Mouse (Mus musculus) frontal cortex, adult 2 months (tissue): ENCODE results near the gene Ppp2r5c. TPM values are rescaled to one million over a fixed set of nuclear protein-coding genes. Genes with fewer than 3 reads are reported as not detected.

Experiments
- DNase-seq, 2 experiments: peaks; one replicate each; pipeline ENCODE4 v3.0.0; 2022; ENCODE audit warnings: low spot score in 1 of 2; ENCODE audit errors: extremely low spot score in 1 of 2
- polyA plus RNA-seq: library from polyadenylated mRNA; depleted of rRNA; stranded (reverse); fragments of >200 nt; gene quantifications from 2 replicates; pipeline ENCODE4 v1.2.3, GENCODE M21; 2012

Ppp2r5c gene
- polyA plus RNA-seq, 1 experiment: 170 TPM

GRCm38 (mm10) chr12:110508680-110509079, 61.8 kb downstream of the Ppp2r5c start:
- DNase-seq: no peak

GRCm38 (mm10) chr12:110510171-110510871, 63.4 kb downstream of the Ppp2r5c start:
- DNase-seq: peak in 1 of 2 experiments; percentile 66

- DNase-seq: no peak
These were observed 64.3 kb downstream of the Ppp2r5c start for GRCm38 (mm10) chr12:110511201-110511600.

GRCm38 (mm10) chr12:110511856-110512433, 65.0 kb downstream of the Ppp2r5c start:
- no peak for DNase-seq

- DNase-seq: no peak
These were observed 66.0 kb downstream of the Ppp2r5c start for GRCm38 (mm10) chr12:110512884-110513283.

GRCm38 (mm10) chr12:110515676-110516075, 68.8 kb downstream of the Ppp2r5c start:
- no peak for DNase-seq

- no peak for DNase-seq
These were observed 73.5 kb downstream of the Ppp2r5c start for GRCm38 (mm10) chr12:110520236-110520987.

GRCm38 (mm10) chr12:110523526-110523925, 76.6 kb downstream of the Ppp2r5c start:
- DNase-seq: no peak

- no peak for DNase-seq
These were observed 85.8 kb downstream of the Ppp2r5c start for GRCm38 (mm10) chr12:110532711-110533110.

- DNase-seq: no peak
These were observed 86.2 kb downstream of the Ppp2r5c start for GRCm38 (mm10) chr12:110533151-110533550.

GRCm38 (mm10) chr12:110533832-110534231, 86.9 kb downstream of the Ppp2r5c start:
- DNase-seq: no peak

GRCm38 (mm10) chr12:110535361-110535760, 88.4 kb downstream of the Ppp2r5c start:
- DNase-seq: no peak

GRCm38 (mm10) chr12:110537751-110538150, 90.8 kb downstream of the Ppp2r5c start:
- DNase-seq: peak in 1 of 2 experiments; percentile 36

GRCm38 (mm10) chr12:110539346-110539745, 92.4 kb downstream of the Ppp2r5c start:
- DNase-seq: no peak

GRCm38 (mm10) chr12:110539798-110540197, 92.9 kb downstream of the Ppp2r5c start:
- DNase-seq: no peak

GRCm38 (mm10) chr12:110540273-110540672, 93.4 kb downstream of the Ppp2r5c start:
- DNase-seq: no peak

GRCm38 (mm10) chr12:110541001-110541400, 94.1 kb downstream of the Ppp2r5c start:
- no peak for DNase-seq

- no peak for DNase-seq
These were observed 94.6 kb downstream of the Ppp2r5c start for GRCm38 (mm10) chr12:110541528-110541927.

- no peak for DNase-seq
These were observed 98.3 kb downstream of the Ppp2r5c start for GRCm38 (mm10) chr12:110545040-110545701.

GRCm38 (mm10) chr12:110547573-110547972, 100.7 kb downstream of the Ppp2r5c start:
- DNase-seq: no peak
